Mouse (Mus musculus): ENCODE measurements around the gene Nufip2. TPM values are rescaled to one million over a fixed set of nuclear protein-coding genes. Genes with fewer than 3 reads are reported as not detected.
A peak's percentile ranks its signal among the peaks of the same experiment; 100 is the strongest.
"Not testable (repeated sequence)": the region's sequence is repeated elsewhere in the genome, so short reads cannot be mapped to it uniquely, and the experiment has no call there.

Gene Nufip2
- polyA plus RNA-seq, 1 experiment from 2014 or later: 5.0 TPM

DNA sequence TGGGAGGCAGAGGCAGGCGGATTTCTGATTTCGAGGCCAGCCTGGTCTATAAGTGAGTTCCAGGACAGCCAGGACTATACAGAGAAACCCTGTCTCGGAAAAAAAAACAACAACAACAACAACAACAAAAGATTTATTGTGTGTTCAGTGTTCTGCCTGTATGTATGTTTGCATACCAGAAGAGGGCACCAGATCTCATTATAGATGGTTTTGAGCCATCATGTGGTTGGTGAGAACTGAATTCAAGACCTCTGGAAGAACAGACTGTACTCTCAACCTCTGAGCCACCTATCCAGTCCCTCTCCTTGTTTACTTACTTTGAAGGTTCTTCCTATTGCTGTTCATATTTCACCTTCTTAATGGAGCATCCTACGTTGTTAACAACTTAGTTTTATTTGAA is 35.4 kb downstream of the Nufip2 start:
- H3K4me3 ChIP-seq (replicated peaks): no peak overlapping the region
- no peaks in the 10 kb centered on the region for H3K9me3 ChIP-seq
- H3K27ac ChIP-seq: no peak overlapping the region
- ATAC-seq (ENCODE audit: insufficient read depth, low FRiP score, low read depth): no peak
- no peaks in the 10 kb centered on the region for H3K36me3 ChIP-seq
- 87% methylated on average over 4 of the region's 4 CpGs for WGBS
- H3K9ac ChIP-seq: no peak overlapping the region
- no peak overlapping the region for H3K4me2 ChIP-seq
- H3K4me1 ChIP-seq: no peaks in the 10 kb centered on the region
- H3K27me3 ChIP-seq (replicated peaks): no peaks in the 10 kb centered on the region

DNA sequence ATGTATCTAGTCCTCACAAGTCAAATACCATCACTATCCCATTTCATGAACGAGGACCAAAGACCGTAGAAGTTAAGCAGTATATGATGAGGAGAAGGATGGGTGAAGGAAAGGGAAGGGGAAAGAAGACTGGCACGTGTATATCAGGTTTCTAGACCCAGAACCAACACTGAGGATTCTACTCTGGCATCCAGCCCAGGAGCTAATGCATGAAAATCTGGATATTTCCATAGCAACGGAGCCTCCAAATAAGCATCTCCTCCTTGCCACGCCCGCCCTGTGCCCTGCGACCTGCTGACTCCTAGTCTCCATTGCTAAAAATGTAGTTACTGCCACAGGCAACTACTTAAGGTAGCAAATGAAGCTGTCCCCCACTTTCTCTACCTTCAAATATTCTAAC is 38.8 kb downstream of the Nufip2 start:
- H3K9me3 ChIP-seq: no peaks in the 10 kb centered on the region
- no peak overlapping the region for H3K4me3 ChIP-seq (replicated peaks)
- H3K27me3 ChIP-seq (replicated peaks): no peaks in the 10 kb centered on the region
- no peak overlapping the region for H3K27ac ChIP-seq
- no peak for ATAC-seq (ENCODE audit: insufficient read depth, low FRiP score, low read depth)
- H3K4me1 ChIP-seq: no peaks in the 10 kb centered on the region
- H3K4me2 ChIP-seq: no peak overlapping the region
- 71% methylated on average over 7 of the region's 7 CpGs for WGBS
- H3K36me3 ChIP-seq: no peaks in the 10 kb centered on the region
- H3K9ac ChIP-seq: no peak overlapping the region

DNA sequence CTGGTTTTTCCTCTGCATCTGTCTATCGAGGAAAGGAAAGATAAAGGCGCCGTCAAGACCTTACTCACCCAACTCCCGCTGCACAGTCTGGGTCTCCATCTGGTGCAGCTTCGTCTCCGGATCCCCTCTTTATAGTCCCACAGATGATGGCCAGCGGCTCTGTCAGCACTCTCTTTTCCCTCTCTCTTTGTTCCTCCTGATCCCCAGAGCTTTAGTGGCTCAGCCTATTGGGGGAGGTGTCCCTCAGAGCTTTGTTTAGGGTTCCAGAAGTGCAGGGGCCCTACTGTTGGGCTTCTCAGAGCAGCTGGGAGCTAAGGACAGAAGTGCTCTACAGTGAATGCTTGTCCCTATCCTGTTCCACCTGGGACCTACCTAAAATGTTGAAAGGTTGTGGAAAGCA is 39.2 kb downstream of the Nufip2 start, which contains the start of gene Cryba1:
Gene Cryba1, minus strand, starts transcription at position 101 of the 400 bp plus-strand sequence.
- H3K36me3 ChIP-seq: no peaks in the 10 kb centered on the region
- no peak within 1 kb of the TSS for H3K4me2 ChIP-seq
- no peaks in the 10 kb centered on the region for H3K4me1 ChIP-seq
- no peak within 1 kb of the TSS for H3K9ac ChIP-seq
- 63% methylated on average over 7 of the region's 7 CpGs for WGBS
- ATAC-seq (ENCODE audit: insufficient read depth, low FRiP score, low read depth): no peak
- H3K27me3 ChIP-seq (replicated peaks): no peaks in the 10 kb centered on the region
- no peak within 1 kb of the TSS for H3K27ac ChIP-seq
- H3K9me3 ChIP-seq: no peaks in the 10 kb centered on the region
- H3K4me3 ChIP-seq (replicated peaks): no peak within 1 kb of the TSS

DNA sequence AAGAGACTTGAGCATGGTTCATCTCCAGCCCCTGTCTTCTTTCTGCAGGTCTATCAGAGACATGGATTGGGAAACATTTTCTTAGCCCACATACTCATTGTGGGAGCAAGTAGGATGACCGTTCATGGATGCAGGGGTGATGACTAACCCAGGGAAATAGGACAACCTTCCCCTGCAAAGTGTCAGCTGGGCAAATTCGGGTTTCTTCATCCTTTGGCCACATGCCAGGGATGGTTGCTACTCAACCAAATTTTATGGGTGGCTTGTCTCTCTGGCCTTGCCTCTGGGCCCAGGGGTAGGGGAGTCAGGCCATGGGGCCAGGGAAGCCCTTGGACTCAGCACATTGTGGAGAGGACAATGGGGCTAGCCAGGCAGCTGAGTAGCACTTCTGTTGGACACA is 42.6 kb downstream of the Nufip2 start:
- H3K4me2 ChIP-seq: no peak overlapping the region
- no peak overlapping the region for H3K9ac ChIP-seq
- H3K9me3 ChIP-seq: no peaks in the 10 kb centered on the region
- no peaks in the 10 kb centered on the region for H3K27me3 ChIP-seq (replicated peaks)
- H3K27ac ChIP-seq: no peak overlapping the region
- ATAC-seq (ENCODE audit: insufficient read depth, low FRiP score, low read depth): no peak
- WGBS: 74% methylated on average over 2 of the region's 2 CpGs
- no peak overlapping the region for H3K4me3 ChIP-seq (replicated peaks)
- no peaks in the 10 kb centered on the region for H3K4me1 ChIP-seq
- H3K36me3 ChIP-seq: no peaks in the 10 kb centered on the region

DNA sequence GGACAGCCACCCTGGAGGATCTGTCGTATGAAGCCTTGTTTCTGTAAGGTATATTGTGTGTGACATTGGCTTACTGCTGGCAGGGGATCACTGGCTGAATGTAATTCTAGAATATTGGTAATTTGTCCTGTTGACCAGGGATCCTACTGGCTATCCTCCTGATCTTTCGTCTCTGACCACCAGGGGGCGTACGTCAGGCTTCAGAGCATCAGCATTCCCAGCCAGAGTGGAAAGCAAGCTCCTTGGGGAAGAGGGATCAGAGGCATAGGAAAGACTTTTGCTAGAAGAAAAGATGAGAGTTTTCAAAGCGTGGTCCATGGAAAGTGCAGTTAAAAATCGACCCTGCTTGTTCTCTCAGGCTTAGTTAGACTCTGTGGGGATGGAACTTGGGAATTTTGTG is 51.3 kb downstream of the Nufip2 start:
- Histone ChIP-seq H3K4me2 (no peak overlapping the region), H3K4me1 (no peaks in the 10 kb centered on the region), H3K36me3 (no peaks in the 10 kb centered on the region), H3K9me3 (no peaks in the 10 kb centered on the region), H3K27me3 (replicated peaks) (no peaks in the 10 kb centered on the region), H3K27ac (no peak overlapping the region), H3K4me3 (replicated peaks) (no peak overlapping the region), H3K9ac (no peak overlapping the region)
- no peak for ATAC-seq (ENCODE audit: insufficient read depth, low FRiP score, low read depth)
- 2% methylated on average over 6 of the region's 6 CpGs for WGBS

DNA sequence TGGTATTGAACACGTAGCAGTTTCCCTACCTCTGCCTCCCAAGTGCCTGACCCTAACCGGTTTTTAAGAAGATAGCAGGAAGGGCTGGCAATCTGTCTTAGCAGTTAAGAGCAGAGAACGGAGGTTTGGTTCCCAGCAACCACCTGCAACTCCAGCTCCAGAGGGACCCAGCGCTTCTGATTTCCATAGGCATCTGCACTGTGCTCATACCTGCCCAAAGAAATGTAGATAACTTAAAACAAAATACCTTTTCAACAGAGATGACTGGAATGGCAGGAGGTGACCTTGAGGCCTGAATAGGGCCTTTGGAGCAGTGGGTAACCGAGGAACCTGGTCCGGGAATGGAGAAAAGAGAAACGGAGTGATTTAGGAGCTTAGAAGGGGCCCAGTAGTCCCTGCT is 52.6 kb downstream of the Nufip2 start:
- no peak overlapping the region for H3K27ac ChIP-seq
- 48% methylated on average over 7 of the region's 7 CpGs for WGBS

DNA sequence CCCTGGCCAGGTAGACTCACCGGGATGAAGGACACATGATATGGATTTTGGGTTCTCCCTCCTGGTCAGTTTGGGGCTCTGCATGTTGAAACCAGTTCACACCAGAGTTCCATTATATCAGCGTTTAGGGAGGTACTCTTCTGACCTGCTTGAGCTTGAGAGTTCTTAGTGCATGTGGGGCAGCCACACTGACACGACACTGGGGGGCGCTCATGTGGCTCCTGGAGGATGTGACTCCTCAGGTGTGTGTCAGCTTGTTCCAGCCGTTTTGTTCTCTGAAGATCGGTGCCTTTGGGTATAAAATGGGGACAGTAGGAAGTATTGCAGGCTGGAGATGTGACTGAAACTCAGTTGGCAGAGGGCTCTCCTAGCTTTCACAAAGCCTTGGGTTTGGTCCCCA is 58.0 kb downstream of the Nufip2 start:
- Histone ChIP-seq H3K9ac (no peak overlapping the region), H3K4me2 (no peak overlapping the region), H3K4me3 (replicated peaks) (no peak overlapping the region), H3K9me3 (no peaks in the 10 kb centered on the region), H3K36me3 (no peaks in the 10 kb centered on the region), H3K4me1 (no peaks in the 10 kb centered on the region), H3K27ac (no peak overlapping the region), H3K27me3 (replicated peaks) (no peaks in the 10 kb centered on the region)
- no peak for ATAC-seq (ENCODE audit: insufficient read depth, low FRiP score, low read depth)
- 29% methylated on average over 6 of the region's 6 CpGs for WGBS

More for the DNA sequence above, 52.6 kb downstream of the Nufip2 start:
- no peak for ATAC-seq (ENCODE audit: insufficient read depth, low FRiP score, low read depth)
- no peaks in the 10 kb centered on the region for H3K27me3 ChIP-seq (replicated peaks)
- no peaks in the 10 kb centered on the region for H3K9me3 ChIP-seq
- no peaks in the 10 kb centered on the region for H3K4me1 ChIP-seq
- H3K4me2 ChIP-seq: no peak overlapping the region
- no peak overlapping the region for H3K4me3 ChIP-seq (replicated peaks)
- H3K9ac ChIP-seq: no peak overlapping the region
- no peaks in the 10 kb centered on the region for H3K36me3 ChIP-seq

DNA sequence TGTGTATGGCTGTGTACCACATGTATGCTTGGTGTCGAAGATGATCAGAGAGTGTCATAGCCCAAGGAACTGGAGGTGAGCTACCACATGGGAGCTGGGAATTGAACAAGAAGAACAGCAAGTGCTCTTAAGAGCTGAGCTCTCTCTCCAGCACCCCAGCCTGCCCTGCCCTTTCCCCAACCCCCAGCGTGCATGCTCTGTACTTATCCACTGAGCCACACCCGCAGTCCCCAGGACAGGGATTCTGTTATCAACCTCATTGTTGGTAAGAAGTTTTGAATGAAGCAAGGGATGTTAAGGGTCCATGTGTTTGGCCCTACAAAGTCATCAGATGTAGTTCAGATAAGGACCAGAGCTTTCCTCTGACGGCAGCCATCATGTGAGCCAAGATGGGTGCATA is 60.7 kb downstream of the Nufip2 start:
- no peaks in the 10 kb centered on the region for H3K36me3 ChIP-seq
- H3K4me2 ChIP-seq: no peak overlapping the region
- H3K27ac ChIP-seq: no peak overlapping the region
- H3K9ac ChIP-seq: no peak overlapping the region
- H3K9me3 ChIP-seq: no peaks in the 10 kb centered on the region
- no peaks in the 10 kb centered on the region for H3K4me1 ChIP-seq
- no peaks in the 10 kb centered on the region for H3K27me3 ChIP-seq (replicated peaks)
- H3K4me3 ChIP-seq (replicated peaks): no peak overlapping the region
- WGBS: 73% methylated on average over 4 of the region's 4 CpGs
- ATAC-seq (ENCODE audit: insufficient read depth, low FRiP score, low read depth): no peak

DNA sequence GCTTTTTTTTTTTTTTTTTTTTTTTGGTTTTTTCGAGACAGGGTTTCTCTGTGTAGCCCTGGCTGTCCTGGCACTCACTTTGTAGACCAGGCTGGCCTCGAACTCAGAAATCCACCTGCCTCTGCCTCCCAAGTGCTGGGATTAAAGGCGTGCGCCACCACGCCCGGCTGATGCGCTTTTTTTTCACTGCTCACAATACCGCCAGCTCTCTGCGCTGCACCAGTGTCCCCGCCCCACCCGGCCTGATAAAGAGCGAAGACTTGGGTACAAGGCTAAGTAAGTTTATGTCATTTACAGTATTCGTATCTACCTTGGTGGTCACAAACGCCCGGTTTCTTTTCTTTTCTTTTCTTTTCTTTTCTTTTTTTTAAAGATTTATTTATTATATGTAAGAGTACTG is 61.1 kb downstream of the Nufip2 start:
- not testable (repeated sequence) for H3K4me3 ChIP-seq (replicated peaks); H3K4me2 ChIP-seq; H3K36me3 ChIP-seq; H3K9me3 ChIP-seq; H3K4me1 ChIP-seq; H3K27ac ChIP-seq; H3K27me3 ChIP-seq (replicated peaks); ATAC-seq (ENCODE audit: insufficient read depth, low FRiP score, low read depth); H3K9ac ChIP-seq
- 90% methylated on average over 14 of the region's 15 CpGs for WGBS

DNA sequence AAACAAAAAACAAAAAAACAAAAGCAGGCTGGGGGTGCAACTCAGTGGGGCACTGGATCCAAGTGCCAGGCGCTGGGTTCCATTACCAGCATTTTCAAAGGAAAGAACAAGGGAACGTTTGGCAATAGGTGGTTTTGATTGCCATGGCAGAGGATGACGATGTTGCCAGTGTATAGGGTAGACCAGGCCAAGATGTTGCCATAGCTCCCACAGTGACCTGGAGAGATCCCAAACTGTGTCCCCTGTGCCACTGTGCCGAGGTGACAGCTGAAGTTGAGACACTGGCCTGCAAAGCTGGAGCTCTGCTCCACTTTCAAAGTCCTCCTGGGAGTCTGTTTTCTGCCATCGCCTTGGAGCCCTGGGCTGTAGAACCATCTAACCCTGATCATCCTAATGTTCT is 63.0 kb downstream of the Nufip2 start:
- no peak overlapping the region for H3K4me3 ChIP-seq (replicated peaks)

DNA sequence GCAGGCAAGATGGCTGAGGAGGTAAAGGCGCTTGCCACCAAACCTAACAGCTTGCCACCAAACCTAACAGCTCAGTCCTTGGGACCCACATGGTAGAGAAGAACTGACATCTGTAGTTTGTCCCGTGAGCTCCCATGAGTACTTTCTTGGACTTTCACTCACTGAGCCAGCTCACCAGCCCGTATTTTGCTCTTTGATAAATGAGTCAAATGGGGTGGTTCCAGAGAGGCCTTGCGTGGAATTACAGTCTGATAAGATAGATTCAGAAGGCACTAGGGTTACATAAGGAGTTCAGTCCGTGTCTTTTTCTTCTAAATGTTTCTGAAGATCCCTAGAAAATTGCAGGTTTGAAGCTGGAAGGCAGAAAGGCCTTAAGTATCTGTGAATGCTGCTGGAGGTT is 66.6 kb downstream of the Nufip2 start:
- no peaks in the 10 kb centered on the region for H3K4me1 ChIP-seq
- peak; percentile 58; the same call in 1 of the 2 replicates for ATAC-seq (ENCODE audit: insufficient read depth, low FRiP score, low read depth)
- H3K36me3 ChIP-seq: no peaks in the 10 kb centered on the region
- no peak overlapping the region for H3K4me3 ChIP-seq (replicated peaks)
- no peak overlapping the region for H3K9ac ChIP-seq
- no peak overlapping the region for H3K4me2 ChIP-seq
- H3K27me3 ChIP-seq (replicated peaks): no peaks in the 10 kb centered on the region
- 60% methylated on average over 5 of the region's 5 CpGs for WGBS
- no peak overlapping the region for H3K27ac ChIP-seq
- no peaks in the 10 kb centered on the region for H3K9me3 ChIP-seq

More for the DNA sequence above, 63.0 kb downstream of the Nufip2 start:
- Histone ChIP-seq H3K27me3 (replicated peaks) (no peaks in the 10 kb centered on the region), H3K27ac (no peak overlapping the region), H3K9me3 (no peaks in the 10 kb centered on the region), H3K9ac (no peak overlapping the region), H3K36me3 (no peaks in the 10 kb centered on the region), H3K4me2 (no peak overlapping the region), H3K4me1 (no peaks in the 10 kb centered on the region)
- 82% methylated on average over 5 of the region's 5 CpGs for whole genome bisulfite sequencing
- no peak for ATAC-seq (ENCODE audit: insufficient read depth, low FRiP score, low read depth)

DNA sequence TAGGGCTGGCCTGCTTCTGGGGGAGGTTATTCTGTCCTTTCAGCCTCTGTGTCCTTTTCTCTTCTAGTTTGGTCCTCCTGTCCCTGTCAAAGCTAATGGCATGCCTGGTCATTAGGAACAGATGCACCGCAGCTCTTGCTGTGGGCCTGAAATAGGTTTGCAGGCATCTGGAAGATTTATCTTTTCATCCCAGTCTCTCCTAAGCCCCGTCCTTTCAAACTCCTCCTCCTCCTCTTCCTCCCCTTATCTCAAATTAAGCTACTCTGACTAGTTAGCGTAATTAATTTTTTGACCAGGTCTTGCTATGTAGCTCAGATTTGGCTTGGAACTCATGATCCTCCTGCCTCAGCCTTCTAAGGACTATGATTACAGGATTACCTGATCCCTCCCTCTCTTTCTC is 67.5 kb downstream of the Nufip2 start:
- H3K4me3 ChIP-seq (replicated peaks): no peak overlapping the region
- H3K27ac ChIP-seq: no peak overlapping the region
- no peak overlapping the region for H3K9ac ChIP-seq
- H3K27me3 ChIP-seq (replicated peaks): no peaks in the 10 kb centered on the region
- no peak overlapping the region for H3K4me2 ChIP-seq
- H3K36me3 ChIP-seq: no peaks in the 10 kb centered on the region
- no peaks in the 10 kb centered on the region for H3K9me3 ChIP-seq
- no peak for ATAC-seq (ENCODE audit: insufficient read depth, low FRiP score, low read depth)
- WGBS: 60% methylated on average over 3 of the region's 3 CpGs
- no peaks in the 10 kb centered on the region for H3K4me1 ChIP-seq

DNA sequence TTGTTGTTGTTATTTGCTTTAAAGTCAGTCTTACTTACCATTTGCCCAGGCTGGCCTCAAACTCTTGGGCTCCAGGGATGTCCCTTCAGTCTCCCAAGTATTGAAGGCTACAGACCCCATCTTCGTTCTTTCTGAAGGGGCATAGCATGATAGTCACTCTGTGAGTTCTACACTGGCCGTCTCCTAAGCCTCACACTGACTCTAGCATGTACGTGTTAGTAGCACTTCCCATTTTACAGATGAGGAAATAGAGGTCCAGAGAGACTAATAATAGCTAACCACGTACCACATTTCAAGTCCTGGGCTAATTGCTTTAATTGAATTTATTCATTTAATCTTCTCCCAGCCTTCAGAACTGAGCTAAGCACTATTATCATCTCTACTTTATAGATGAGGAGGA is 74.1 kb downstream of the Nufip2 start:
- Histone ChIP-seq H3K9me3 (no peaks in the 10 kb centered on the region), H3K27me3 (replicated peaks) (no peaks in the 10 kb centered on the region), H3K36me3 (no peaks in the 10 kb centered on the region), H3K4me2 (no peak overlapping the region), H3K9ac (no peak overlapping the region), H3K27ac (no peak overlapping the region), H3K4me3 (replicated peaks) (no peak overlapping the region), H3K4me1 (peaks cover 15% of the 10 kb centered on the region)
- ATAC-seq (ENCODE audit: insufficient read depth, low FRiP score, low read depth): no peak
- 81% methylated on average over 4 of the region's 4 CpGs for WGBS

Data from stomach, embryonic 15.5 days (tissue).